Mouse (Mus musculus): ENCODE results near the gene Mtrf1. TPM values are rescaled to one million over a fixed set of nuclear protein-coding genes. Genes with fewer than 3 reads are reported as not detected.
"Not testable (repeated sequence)": the region's sequence is repeated elsewhere in the genome, so short reads cannot be mapped to it uniquely, and the experiment has no call there.

Gene Mtrf1
- polyA plus RNA-seq, 1 experiment: not detected

- Histone ChIP-seq H3K4me3 (replicated peaks) (no peak overlapping the region), H3K4me1 (ENCODE audit: control insufficient read depth) (peaks cover 37% of the 10 kb centered on the region), H3K9me3 (ENCODE audit: control insufficient read depth, low read length) (no peaks in the 10 kb centered on the region), H3K36me3 (ENCODE audit: control insufficient read depth) (peaks cover 3% of the 10 kb centered on the region), H3K27me3 (ENCODE audit: control insufficient read depth) (no peaks in the 10 kb centered on the region)
- TF ChIP-seq TAL1 (IDR thresholded peaks at IDR 0.05; ENCODE audit: low read length): no peak
- TF ChIP-seq GATA1 (IDR thresholded peaks at IDR 0.05; ENCODE audit: low read length): no peak
These were observed 3.0 kb upstream of the Mtrf1 start for GRCm38 (mm10) chr14:79394564-79394963.

GRCm38 (mm10) chr14:79407641-79408040 is 10.1 kb downstream of the Mtrf1 start:
- H3K36me3 ChIP-seq (ENCODE audit: control insufficient read depth): peaks cover 13% of the 10 kb centered on the region
- peaks cover 3% of the 10 kb centered on the region for H3K4me1 ChIP-seq (ENCODE audit: control insufficient read depth)

GRCm38 (mm10) chr14:79409278-79409830 is 11.8 kb downstream of the Mtrf1 start:
- H3K36me3 ChIP-seq (ENCODE audit: control insufficient read depth): peaks cover 12% of the 10 kb centered on the region
- H3K27me3 ChIP-seq (ENCODE audit: control insufficient read depth): no peaks in the 10 kb centered on the region
- peaks cover 3% of the 10 kb centered on the region for H3K4me1 ChIP-seq (ENCODE audit: control insufficient read depth)
- no peak overlapping the region for H3K4me3 ChIP-seq (replicated peaks)
- TF ChIP-seq GATA1 (IDR thresholded peaks at IDR 0.05; ENCODE audit: low read length) (no peak), TAL1 (IDR thresholded peaks at IDR 0.05; ENCODE audit: low read length) (no peak)
- H3K9me3 ChIP-seq (ENCODE audit: control insufficient read depth, low read length): no peaks in the 10 kb centered on the region

More at GRCm38 (mm10) chr14:79407641-79408040, 10.1 kb downstream of the Mtrf1 start:
- H3K4me3 ChIP-seq (replicated peaks): no peak overlapping the region
- TF ChIP-seq TAL1 (IDR thresholded peaks at IDR 0.05; ENCODE audit: low read length) (no peak), GATA1 (IDR thresholded peaks at IDR 0.05; ENCODE audit: low read length) (no peak)
- H3K9me3 ChIP-seq (ENCODE audit: control insufficient read depth, low read length): no peaks in the 10 kb centered on the region
- no peaks in the 10 kb centered on the region for H3K27me3 ChIP-seq (ENCODE audit: control insufficient read depth)

GRCm38 (mm10) chr14:79410662-79411061 is 13.1 kb downstream of the Mtrf1 start:
- H3K4me1 ChIP-seq (ENCODE audit: control insufficient read depth): peaks cover 3% of the 10 kb centered on the region
- H3K27me3 ChIP-seq (ENCODE audit: control insufficient read depth): no peaks in the 10 kb centered on the region
- H3K36me3 ChIP-seq (ENCODE audit: control insufficient read depth): peaks cover 12% of the 10 kb centered on the region
- TF ChIP-seq TAL1 (IDR thresholded peaks at IDR 0.05; ENCODE audit: low read length) (no peak), GATA1 (IDR thresholded peaks at IDR 0.05; ENCODE audit: low read length) (no peak)
- no peaks in the 10 kb centered on the region for H3K9me3 ChIP-seq (ENCODE audit: control insufficient read depth, low read length)
- H3K4me3 ChIP-seq (replicated peaks): no peak overlapping the region

GRCm38 (mm10) chr14:79413121-79413520 is 15.5 kb downstream of the Mtrf1 start:
- Histone ChIP-seq H3K9me3 (ENCODE audit: control insufficient read depth, low read length) (no peaks in the 10 kb centered on the region), H3K36me3 (ENCODE audit: control insufficient read depth) (peaks cover 7% of the 10 kb centered on the region), H3K27me3 (ENCODE audit: control insufficient read depth) (no peaks in the 10 kb centered on the region), H3K4me1 (ENCODE audit: control insufficient read depth) (no peaks in the 10 kb centered on the region), H3K4me3 (replicated peaks) (no peak overlapping the region)
- no peak for TF ChIP-seq TAL1 (IDR thresholded peaks at IDR 0.05; ENCODE audit: low read length)
- TF ChIP-seq GATA1 (IDR thresholded peaks at IDR 0.05; ENCODE audit: low read length): no peak

GRCm38 (mm10) chr14:79420083-79420685 is 22.6 kb downstream of the Mtrf1 start:
- no peak overlapping the region for H3K4me3 ChIP-seq (replicated peaks)
- TF ChIP-seq GATA1 (IDR thresholded peaks at IDR 0.05; ENCODE audit: low read length) (no peak), TAL1 (IDR thresholded peaks at IDR 0.05; ENCODE audit: low read length) (no peak)
- H3K36me3 ChIP-seq (ENCODE audit: control insufficient read depth): peaks cover 5% of the 10 kb centered on the region
- no peaks in the 10 kb centered on the region for H3K4me1 ChIP-seq (ENCODE audit: control insufficient read depth)
- H3K27me3 ChIP-seq (ENCODE audit: control insufficient read depth): no peaks in the 10 kb centered on the region
- no peaks in the 10 kb centered on the region for H3K9me3 ChIP-seq (ENCODE audit: control insufficient read depth, low read length)

- peaks cover 19% of the 10 kb centered on the region for H3K4me1 ChIP-seq (ENCODE audit: control insufficient read depth)
- no peak for TF ChIP-seq GATA1 (IDR thresholded peaks at IDR 0.05; ENCODE audit: low read length)
- TF ChIP-seq TAL1 (IDR thresholded peaks at IDR 0.05; ENCODE audit: low read length): no peak
- peaks cover 7% of the 10 kb centered on the region for H3K9me3 ChIP-seq (ENCODE audit: control insufficient read depth, low read length)
- H3K4me3 ChIP-seq (replicated peaks): peak within 1 kb of the TSS; percentile 80
- no peaks in the 10 kb centered on the region for H3K27me3 ChIP-seq (ENCODE audit: control insufficient read depth)
- peaks cover 12% of the 10 kb centered on the region for H3K36me3 ChIP-seq (ENCODE audit: control insufficient read depth)
These were observed 28.6 kb downstream of the Mtrf1 start, which contains the start of gene Kbtbd7 for GRCm38 (mm10) chr14:79425979-79426729. Kbtbd7 (plus strand) TSS chr14:79426511.

GRCm38 (mm10) chr14:79426730-79427365 is 29.3 kb downstream of the Mtrf1 start:
- H3K4me3 ChIP-seq (replicated peaks): peak overlapping the region; percentile 80
- H3K9me3 ChIP-seq (ENCODE audit: control insufficient read depth, low read length); H3K27me3 ChIP-seq (ENCODE audit: control insufficient read depth): not testable (repeated sequence)
- peaks cover 12% of the 10 kb centered on the region for H3K36me3 ChIP-seq (ENCODE audit: control insufficient read depth)
- H3K4me1 ChIP-seq (ENCODE audit: control insufficient read depth): peaks cover 21% of the 10 kb centered on the region

GRCm38 (mm10) chr14:79434068-79434467 is 36.5 kb downstream of the Mtrf1 start:
- Histone ChIP-seq H3K9me3 (ENCODE audit: control insufficient read depth, low read length) (no peaks in the 10 kb centered on the region), H3K4me3 (replicated peaks) (no peak overlapping the region), H3K4me1 (ENCODE audit: control insufficient read depth) (peaks cover 2% of the 10 kb centered on the region; the same call in 1 of the 2 replicates), H3K27me3 (ENCODE audit: control insufficient read depth) (no peaks in the 10 kb centered on the region), H3K36me3 (ENCODE audit: control insufficient read depth) (no peaks in the 10 kb centered on the region)
- TF ChIP-seq TAL1 (IDR thresholded peaks at IDR 0.05; ENCODE audit: low read length) (no peak), GATA1 (IDR thresholded peaks at IDR 0.05; ENCODE audit: low read length) (no peak)
